Mouse (Mus musculus) granulocyte monocyte progenitor cell, adult 5-6 weeks (primary cell): ENCODE measurements around the gene Dcaf12. TPM values are rescaled to one million over a fixed set of nuclear protein-coding genes. Genes with fewer than 3 reads are reported as not detected.

Experiments used
- ATAC-seq: replicated peaks from 2 replicates; pipeline ENCODE4 v1.8.0; 2016; ENCODE audit warnings: mild to moderate bottlenecking, moderate TSS enrichment, inconsistent platforms; ENCODE audit not compliant: poor library complexity, severe bottlenecking
- total RNA-seq, 2 experiments: library from RNA; stranded (forward) in 1 of 2; stranded (reverse) in 1 of 2; fragments of 200-712, 200-1000 nt in 1 of 2; fragments of >200 nt in 1 of 2; fragmentation: Nextera tagmentation in 1 of 2; gene quantifications; 2 replicates each; pipeline ENCODE4 v1.2.3; 2014 to 2017

Gene Dcaf12
- total RNA-seq, 2 experiments from 2014 or later = 29.1 to 47.0 TPM

DNA sequence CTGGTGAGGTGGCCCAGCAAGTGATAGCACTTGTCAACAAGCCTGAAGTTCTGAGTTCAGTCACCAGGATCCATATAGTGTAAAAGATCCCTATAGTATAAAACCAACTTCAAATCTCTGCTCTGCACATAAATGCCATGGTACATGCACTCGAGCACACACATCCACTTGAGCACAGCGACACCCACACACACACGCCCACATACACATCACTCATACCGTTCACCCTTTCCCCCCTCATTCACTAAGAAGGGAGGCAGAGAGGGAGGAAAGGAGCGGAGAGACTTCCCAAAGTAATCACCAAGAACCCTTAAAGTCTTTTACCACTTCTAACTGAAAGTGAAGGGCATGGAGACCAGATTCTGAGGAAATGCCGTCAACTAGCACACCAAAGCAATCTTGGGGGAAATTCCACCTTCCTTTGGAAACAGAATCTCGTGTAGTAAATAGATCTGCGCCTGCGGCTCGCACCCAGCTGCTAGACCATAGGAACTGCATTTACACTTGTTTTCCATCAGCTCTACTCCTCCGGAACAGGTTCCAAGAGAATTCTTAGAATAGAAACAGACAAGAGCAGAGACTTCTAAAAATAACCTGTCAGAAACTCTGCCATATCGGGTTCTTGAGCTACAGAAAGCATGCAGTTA lies 59.0 kb downstream of the Dcaf12 start:
- ATAC-seq = no peak

DNA sequence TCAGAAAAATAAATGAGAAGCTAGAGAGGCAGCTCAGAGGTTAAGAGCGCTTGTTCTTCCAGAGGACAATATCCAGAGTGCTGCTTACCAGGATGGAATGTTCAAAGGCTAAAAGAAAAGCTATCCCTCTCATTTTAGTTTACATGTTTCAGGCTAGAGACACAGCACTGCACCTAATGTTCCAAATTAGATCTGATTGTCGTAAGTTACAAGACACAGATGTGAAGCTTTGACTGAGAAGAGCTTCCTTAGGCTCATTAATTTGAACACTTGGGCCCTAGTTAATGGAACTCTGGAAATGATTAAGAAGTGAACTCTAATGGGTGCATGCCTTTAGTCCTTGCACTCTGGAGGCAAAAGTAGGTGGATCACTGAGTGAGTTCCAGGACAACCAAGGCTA lies 60.9 kb downstream of the Dcaf12 start:
- ATAC-seq = no peak

DNA sequence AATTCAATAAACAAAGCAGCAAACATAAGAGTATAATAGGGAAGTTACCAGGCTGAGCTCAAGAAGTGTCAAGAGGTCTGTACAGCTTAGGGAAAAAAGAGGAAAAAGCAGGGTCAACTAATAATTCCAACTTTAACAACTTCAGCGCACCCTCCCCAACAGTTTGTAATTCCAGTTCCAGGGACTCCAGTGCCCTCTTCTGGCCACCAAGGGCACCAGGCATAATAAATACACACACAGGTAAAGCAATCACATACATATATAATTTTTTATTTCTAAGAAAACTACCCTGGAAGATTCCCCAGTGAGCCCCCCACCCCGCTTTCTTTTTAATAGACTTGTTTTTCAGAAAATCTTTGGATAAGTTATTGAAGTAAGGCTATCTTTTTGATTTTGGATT lies 69.3 kb downstream of the Dcaf12 start:
- ATAC-seq = no peak

Other genes with a start within 250 kb of the Dcaf12 start
- not detected in 2 replicates for gene Aqp3, start 216.7 kb downstream of the Dcaf12 start, total RNA-seq (2014; fragmentation: Nextera tagmentation)
- not detected in 2 replicates for gene Aqp3, start 216.7 kb downstream of the Dcaf12 start, total RNA-seq (2017)
- 33.0 and 37.3 TPM in 2 replicates for gene Nol6, start 190.4 kb downstream of the Dcaf12 start, total RNA-seq (2014; fragmentation: Nextera tagmentation)
- 22.4 and 45.9 TPM in 2 replicates for gene Nol6, start 190.4 kb downstream of the Dcaf12 start, total RNA-seq (2017)
- gene Ube2r2, start 179.1 kb downstream of the Dcaf12 start, total RNA-seq (2014; fragmentation: Nextera tagmentation) = 135 and 142 TPM in 2 replicates
- 26.7 and 28.1 TPM in 2 replicates for gene Ube2r2, start 179.1 kb downstream of the Dcaf12 start, total RNA-seq (2017)
- 51.8 and 75.7 TPM in 2 replicates for gene Ubap2, start 39.7 kb downstream of the Dcaf12 start, total RNA-seq (2014; fragmentation: Nextera tagmentation)
- 19.8 and 28.6 TPM in 2 replicates for gene Ubap2, start 39.7 kb downstream of the Dcaf12 start, total RNA-seq (2017)
- 16.7 and 35.6 TPM in 2 replicates for gene Ubap1, start 34.1 kb upstream of the Dcaf12 start, total RNA-seq (2014; fragmentation: Nextera tagmentation)
- gene Ubap1, start 34.1 kb upstream of the Dcaf12 start, total RNA-seq (2017) = 20.5 and 28.2 TPM in 2 replicates
- 23.2 and 35.0 TPM in 2 replicates for gene Kif24, start 150.0 kb upstream of the Dcaf12 start, total RNA-seq (2014; fragmentation: Nextera tagmentation)
- gene Kif24, start 150.0 kb upstream of the Dcaf12 start, total RNA-seq (2017) = 12.8 and 15.4 TPM in 2 replicates
- 12.3 and 72.3 TPM in 2 replicates for gene Nudt2, start 150.3 kb upstream of the Dcaf12 start, total RNA-seq (2014; fragmentation: Nextera tagmentation)
- gene Nudt2, start 150.3 kb upstream of the Dcaf12 start, total RNA-seq (2017) = 15.1 and 26.5 TPM in 2 replicates
- gene AI464131, start 188.2 kb upstream of the Dcaf12 start, total RNA-seq (2014; fragmentation: Nextera tagmentation) = not detected in 2 replicates
- gene AI464131, start 188.2 kb upstream of the Dcaf12 start, total RNA-seq (2017) = not detected in 2 replicates
- 1.9 TPM in 1 of 2 replicates, not detected in the other for gene 1110017D15Rik, start 202.4 kb upstream of the Dcaf12 start, total RNA-seq (2014; fragmentation: Nextera tagmentation)
- gene 1110017D15Rik, start 202.4 kb upstream of the Dcaf12 start, total RNA-seq (2017) = not detected in 2 replicates